Mouse (Mus musculus): ENCODE data around the gene Pprc1. TPM values are rescaled to one million over a fixed set of nuclear protein-coding genes. Genes with fewer than 3 reads are reported as not detected.

The Pprc1 gene
- total RNA-seq, 2 experiments from 2014 or later: 23.3 to 27.7 TPM

DNA sequence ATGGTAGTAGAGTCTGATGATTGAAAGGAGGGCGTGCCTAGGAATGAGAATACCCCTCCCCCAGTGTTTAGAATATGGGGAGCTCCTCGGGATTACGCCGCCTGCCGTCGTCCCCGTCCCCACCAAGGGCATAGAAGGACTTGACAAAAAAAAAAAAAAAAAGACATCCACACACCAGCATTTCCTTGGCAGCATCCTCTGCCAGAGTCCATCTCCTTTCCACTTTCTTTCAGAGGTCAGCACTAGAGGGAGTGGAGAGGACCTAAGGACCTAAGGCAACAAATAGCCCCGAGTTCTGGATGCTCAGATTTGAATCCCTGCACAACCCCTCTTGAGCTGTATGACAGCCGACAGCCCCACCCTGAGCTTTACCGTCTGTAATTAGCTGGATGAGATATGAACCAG lies 1.9 kb downstream of the Pprc1 start:
- intact Hi-C loops (cut with DNase I): no loop called here
- DNase-seq (ENCODE audit: low spot score in 2 of 2): no peak

DNA sequence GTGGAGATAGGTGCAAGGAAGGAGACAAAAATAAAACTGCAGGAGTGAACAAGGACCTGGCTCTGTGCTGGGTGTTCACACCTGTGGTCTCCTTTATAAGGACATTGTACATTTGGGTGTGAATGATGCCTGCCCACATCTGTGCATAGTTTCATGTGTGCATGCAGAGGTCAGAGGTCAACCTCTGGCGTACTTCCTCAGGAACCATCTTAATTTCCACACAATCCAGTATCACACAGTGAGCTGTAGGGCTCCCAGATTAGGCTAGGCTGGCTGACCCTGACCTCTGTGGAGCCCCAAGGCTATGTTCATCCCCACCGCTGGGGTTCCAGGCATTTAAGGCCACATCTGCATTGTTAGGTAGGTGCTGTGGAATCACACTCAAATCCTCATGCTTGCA lies 2.7 kb downstream of the Pprc1 start:
- no peak for DNase-seq (ENCODE audit: low spot score in 2 of 2)
- intact Hi-C loops (cut with DNase I): no loop called here

DNA sequence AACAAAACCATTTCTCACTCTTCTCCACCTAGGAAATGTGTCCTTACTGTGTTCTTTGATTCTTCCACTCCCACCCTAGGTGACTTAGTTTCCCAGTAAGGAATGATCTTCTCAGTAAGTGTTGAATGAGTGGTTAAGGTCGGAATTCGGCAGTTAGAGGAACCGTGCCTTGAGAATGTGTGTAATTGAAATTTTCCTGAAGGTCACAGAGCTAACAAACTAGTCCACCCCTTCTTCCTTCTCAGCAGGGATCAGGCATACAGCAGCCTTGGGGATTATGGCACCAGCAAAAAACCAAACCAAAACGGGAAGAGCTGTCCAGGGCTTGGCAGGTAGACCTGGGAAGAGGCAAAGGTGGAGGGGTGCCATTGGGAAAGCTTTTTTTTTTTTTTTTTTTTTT lies 4.4 kb downstream of the Pprc1 start:
- intact Hi-C loops (cut with DNase I): no loop called here
- DNase-seq (ENCODE audit: low spot score in 2 of 2): no peak

DNA sequence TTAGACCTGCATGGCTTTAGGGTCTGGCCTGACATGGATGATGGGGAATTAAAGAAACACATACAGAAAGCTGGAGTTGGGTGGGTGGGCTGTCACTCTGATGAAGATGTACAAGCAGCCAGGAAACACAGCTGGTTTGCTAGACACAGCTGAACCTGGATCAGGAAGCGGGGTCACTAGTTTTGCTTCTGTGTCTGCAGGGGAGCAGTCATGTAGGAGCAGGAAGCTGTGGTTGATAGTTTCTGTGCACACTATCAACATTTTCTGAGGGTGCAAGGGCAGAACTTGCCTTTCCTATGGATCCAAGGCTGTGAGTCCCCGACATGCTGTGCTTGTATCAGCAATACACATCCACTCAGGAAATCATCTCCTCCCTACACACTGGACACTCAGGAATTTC lies 5.8 kb downstream of the Pprc1 start:
- DNase-seq (ENCODE audit: low spot score in 2 of 2): no peak
- intact Hi-C loops (cut with DNase I): no loop called here

DNA sequence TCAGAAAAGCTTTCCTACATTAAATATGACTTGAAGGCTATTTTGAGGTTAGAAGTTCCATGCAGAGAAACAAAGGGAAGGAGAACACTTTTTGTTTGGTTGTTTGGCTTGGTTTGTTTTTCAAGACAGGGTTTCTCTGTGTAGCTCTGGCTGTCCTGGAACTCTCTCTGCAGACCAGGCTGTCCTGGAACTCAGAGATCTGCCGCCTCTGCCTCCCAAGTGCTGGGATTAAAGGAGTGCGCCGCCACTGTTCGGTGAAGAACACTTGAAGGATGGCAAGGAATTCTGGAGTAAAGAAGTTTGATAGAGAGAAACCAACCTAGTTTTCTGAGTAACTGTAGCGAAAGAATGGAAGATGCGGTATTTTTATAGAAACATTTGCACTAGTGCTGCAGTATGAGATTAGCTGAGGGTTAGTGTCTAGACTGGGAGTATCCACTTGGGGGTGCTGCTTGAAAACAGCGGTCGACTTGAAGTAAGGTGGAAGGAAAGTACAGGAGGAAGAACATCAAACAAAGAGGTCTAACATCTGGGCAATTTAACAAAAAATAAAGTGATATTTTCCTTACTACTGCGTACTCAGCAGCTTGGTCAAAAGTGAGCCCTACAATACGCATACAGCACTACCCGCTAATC lies 11.2 kb downstream of the Pprc1 start:
- intact Hi-C loops (cut with DNase I): no loop called here
- no peak for DNase-seq (ENCODE audit: low spot score in 2 of 2)

DNA sequence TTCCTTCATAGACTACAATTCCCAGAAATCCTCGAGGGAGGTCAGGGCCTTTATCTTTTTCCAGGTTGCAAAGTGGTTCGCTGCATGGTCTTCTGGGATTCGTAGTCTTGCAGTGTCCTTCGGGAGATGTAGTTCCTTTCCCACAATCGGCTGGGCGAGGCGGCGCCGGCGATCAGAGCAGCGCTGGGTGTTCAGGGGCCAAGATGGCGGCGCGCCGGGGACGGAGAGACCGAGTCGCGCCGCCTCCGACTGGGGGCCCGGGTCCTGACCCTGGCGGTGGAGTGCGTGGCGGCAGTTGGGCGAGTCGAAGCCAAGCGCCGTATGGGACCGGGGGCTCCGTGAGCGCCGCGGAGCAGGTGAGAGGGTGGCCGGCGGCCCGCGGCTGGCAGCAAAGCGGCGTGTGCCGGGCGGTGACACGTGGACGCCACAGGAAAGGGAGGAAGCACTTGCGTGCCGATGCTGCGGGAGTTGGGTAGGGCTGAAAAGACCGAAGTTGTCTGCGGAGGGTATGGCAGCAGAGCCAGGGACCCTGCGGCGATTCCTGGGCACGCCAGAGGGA lies 11.8 kb downstream of the Pprc1 start:
- peak; percentile 94 to 98 for DNase-seq (ENCODE audit: low spot score in 2 of 2)
- intact Hi-C loops (cut with DNase I): no loop called here

DNA sequence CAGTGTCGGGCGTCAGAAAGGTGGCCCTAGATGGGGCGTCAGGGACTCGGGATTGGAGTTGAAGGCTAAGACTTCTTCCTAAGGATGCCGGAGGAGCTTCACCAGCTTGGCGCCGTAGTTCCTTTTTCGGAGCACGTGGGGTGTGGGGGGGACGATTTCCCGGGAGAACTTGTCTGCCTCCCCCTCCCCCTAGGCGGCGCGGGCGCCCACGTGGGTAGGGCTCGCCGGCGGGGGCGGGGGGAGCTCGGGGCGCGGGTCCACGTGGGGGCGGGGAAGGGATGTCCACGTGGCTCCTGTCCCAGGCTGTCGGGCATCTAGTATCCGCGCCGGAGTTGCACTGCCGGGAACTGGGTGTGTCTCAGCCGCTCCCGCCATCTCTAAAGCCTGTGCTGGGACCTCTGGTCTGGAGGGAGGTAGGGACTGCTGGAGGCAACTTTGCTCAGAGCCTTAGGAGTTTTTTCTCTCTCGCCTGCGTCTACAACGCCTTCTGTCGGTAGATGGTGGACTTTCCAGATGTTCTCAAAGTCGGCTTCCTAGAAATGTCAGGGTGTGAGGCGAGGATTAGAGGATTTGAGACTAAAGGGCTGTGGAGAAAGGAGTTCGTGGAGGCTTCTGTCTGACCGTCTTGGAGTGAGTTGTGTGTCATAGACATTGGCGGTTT lies 12.4 kb downstream of the Pprc1 start:
- intact Hi-C loops (cut with DNase I): loop anchor here (1.0 kb wide), 1 partner anchor 18 kb away; the partner anchor contains the start of gene Nolc1
- peak; percentile 75 to 76 for DNase-seq (ENCODE audit: low spot score in 2 of 2)

DNA sequence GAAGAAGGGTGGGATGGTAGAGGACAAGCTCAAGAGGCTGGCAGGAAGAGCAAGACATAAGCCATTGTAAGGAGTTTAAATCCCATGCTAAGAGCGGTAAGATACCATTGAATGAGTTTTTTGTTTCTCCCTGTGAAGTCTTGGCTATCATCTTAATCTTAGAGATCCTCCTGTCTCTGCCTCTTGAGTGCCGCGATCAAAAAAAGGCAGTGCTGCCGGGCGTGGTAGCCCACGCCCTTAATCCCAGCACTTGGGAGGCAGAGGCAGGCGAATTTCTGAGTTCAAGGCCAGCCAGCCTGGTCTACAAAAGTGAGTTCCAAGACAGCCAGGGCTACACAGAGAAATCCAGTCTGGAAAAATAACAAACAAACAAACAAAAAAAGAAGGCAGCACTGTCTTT lies 13.8 kb downstream of the Pprc1 start:
- intact Hi-C loops (cut with DNase I): no loop called here
- DNase-seq (ENCODE audit: low spot score in 2 of 2): no peak

DNA sequence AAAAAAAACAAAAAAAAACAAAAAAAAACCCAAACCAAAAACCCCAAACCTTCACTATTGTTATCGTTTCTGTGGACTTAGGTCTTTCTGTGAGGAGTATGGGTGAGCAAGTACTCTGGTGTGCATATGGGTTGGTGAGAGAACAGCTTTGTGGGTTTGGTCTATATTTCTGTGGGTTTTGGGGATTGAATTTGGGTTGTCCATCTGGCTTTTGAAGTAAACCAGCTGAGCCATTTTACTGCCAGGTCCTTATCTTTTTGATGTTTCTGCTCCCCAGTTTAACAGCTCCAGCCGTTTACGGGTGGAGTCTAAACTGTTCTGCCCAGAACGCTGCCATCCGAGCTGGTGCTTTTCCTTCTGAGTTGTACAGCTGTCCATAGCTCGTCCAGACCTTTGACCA lies 16.2 kb downstream of the Pprc1 start:
- no peak for DNase-seq (ENCODE audit: low spot score in 2 of 2)
- intact Hi-C loops (cut with DNase I): no loop called here

DNA sequence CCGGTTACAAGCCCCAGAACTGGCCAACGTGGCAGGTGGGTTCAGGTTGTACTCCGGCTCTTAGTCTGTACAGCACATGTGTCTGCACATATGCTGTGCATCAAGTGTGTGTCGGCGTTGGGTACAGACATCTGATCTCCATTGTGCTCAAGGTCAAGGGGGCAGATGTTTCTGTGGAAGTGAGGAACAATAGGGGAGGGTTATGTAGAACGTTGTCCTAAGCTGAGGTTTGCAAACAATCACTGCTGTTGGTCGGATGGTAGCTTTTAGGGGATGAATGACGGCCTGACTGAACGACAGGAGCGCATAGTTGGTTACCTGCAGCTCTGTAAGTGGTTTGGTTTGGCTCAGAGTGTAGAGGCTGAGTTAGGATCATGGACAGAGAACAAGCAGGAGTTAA lies 23.4 kb downstream of the Pprc1 start:
- intact Hi-C loops (cut with DNase I): no loop called here
- DNase-seq (ENCODE audit: low spot score in 2 of 2): no peak

DNA sequence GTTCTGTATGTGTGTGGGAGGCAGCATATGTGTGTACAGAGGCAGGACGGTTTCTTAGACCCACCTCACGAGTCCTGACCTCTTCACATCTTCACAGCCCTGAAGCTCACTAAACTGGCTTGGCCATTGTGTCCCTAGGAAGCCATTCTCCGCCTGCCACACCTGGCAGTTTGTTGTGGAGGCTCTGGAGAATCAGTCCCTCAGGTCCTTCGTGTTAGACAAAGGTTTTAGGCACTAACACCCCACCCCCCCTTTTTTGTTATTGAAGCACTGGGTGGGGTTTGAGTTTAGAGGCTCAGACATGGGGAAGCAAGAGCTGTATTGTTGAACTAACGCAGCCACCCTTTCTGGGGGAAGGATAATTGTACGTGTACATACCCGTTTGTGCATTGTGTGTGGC lies 28.6 kb downstream of the Pprc1 start:
- no peak for DNase-seq (ENCODE audit: low spot score in 2 of 2)
- intact Hi-C loops (cut with DNase I): no loop called here

DNA sequence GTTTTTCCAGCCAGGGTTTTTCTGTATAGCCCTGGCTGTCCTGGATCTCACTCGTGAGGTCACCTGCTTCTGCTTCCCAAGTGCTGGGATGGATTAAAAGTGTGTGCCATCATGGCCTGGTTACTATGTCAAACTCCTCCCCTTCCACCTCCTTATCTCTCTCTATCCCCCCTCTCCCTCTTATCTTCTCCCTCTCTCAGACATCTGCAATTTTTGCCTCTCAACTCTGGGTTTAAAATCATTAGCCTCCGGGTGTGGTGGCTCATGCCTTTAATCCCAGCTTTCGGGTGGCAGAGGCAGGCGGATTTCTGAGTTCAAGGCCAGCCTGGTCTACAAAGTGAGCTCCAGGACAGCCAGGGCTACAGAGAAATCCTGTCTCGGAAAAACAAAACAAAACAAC lies 29.6 kb downstream of the Pprc1 start:
- intact Hi-C loops (cut with DNase I): no loop called here
- no peak for DNase-seq (ENCODE audit: low spot score in 2 of 2)

DNA sequence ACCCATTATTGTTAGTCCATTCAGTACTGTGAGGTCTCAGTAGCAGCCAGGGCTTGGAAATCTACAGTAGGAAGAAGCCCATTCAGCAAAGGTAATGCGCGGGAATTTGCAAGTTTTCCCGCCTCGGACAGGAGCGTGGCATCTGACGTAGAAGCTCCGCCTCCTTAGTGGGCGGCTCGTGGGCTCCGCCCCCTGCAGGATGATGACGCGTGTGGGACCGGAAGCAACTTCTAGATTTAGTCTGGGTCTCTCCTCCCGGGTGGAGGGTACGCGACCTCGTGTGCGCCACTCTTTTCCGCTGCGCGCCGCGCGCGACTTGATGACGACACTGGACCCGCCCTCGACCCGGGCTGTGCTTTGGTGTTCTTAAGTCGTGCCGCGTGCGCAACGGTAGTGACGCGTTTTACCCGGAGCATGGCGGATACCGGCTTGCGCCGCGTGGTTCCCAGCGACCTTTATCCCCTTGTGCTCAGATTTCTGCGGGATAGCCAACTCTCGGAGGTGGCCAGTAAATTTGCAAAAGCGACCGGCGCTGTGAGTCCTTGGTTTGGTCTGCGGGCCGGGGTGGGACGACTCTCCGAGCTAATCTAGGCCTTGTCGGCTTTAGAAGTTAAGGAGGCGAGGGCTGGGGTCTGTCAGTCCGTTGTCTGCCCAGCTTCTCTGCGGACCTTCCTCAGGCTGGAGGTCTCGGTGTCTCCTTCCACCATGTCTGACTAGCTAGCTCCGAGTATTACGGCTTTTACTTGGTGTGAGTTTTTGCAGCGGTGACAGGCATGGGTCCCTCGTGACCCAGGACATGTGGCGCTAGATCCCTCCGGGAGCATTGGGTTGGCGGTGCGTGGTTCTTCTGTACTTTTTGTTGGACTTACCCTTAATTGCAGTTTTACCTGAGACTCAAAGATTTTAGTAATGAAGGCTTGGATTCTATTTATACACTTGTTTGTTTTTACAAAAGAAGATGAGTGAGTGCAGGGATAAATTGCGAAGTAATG lies 31.2 kb downstream of the Pprc1 start, which contains the start of gene Nolc1:
TSS of gene Nolc1 (plus strand) at position 248 of the 992 bp plus-strand sequence.
- intact Hi-C loops (cut with DNase I): loop anchor here (1.0 kb wide), 1 partner anchor 19 kb away; no protein-coding TSS in a partner anchor
- peak; percentile 100 for DNase-seq (ENCODE audit: low spot score in 2 of 2)

DNA sequence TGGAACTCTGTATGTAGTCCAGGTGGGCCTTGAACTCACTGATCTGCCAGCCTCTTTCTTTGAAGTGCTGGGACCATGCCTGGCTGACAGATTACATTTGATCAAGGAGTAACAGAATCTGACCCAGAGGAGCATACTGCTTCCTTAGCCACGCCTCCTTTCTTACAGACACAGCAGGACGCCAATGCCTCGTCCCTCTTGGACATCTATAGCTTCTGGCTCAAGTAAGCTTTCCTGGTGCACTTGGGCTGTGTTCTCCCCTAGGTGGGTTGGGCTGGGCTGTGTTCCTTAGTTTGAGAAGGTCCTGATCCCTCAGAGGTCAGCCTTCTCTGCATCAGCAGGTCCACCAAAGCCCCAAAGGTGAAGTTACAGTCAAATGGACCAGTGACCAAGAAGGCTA lies 33.8 kb downstream of the Pprc1 start:
- DNase-seq (ENCODE audit: low spot score in 2 of 2): no peak

DNA sequence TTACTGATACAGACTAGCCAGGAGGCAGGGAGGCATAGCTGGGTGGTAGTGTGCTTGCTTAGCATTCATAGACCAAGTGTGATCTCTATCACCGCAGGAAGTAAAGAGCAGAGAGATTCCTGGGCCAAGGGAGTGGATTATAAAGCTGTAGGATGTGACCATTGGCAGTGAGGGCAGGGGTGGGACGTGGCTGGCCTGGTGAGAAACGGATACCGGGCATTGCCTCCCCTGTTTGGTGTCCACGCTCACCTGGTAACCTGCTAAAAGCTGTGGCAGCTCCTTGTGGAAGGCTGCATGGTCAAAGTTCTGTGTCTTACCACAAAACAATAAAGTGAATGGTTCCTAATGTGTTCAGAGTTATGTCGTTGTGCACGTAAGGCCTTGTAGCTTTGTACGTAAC lies 40.5 kb downstream of the Pprc1 start:
- DNase-seq (ENCODE audit: low spot score in 2 of 2): no peak
- intact Hi-C loops (cut with DNase I): loop anchor here (5.0 kb wide), 2 partner anchors 47 to 192 kb away; partner anchors contain the start of gene Elovl3

More for the DNA sequence above, 33.8 kb downstream of the Pprc1 start:
- intact Hi-C loops (cut with DNase I): no loop called here

DNA sequence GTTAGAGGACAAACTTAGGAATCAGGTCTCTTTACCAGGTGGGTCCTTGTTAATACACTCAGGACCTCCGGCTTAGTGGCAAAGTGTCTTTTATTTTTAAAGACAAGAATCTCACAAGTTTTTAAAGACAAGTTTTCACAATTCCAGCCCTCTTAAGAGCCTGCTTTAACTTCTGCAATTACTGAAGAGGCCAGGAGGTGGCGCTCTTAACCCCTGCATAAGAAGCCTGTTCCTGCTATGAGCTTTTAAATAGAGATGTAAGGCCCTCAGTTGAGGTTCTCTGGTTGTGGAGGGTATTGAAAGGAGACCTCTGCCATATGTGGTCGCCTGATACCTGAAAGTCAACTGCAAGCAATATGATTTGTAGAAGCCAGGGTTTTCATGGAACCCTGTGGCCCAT lies 41.7 kb downstream of the Pprc1 start:
- peak; percentile 62 to 67 for DNase-seq (ENCODE audit: low spot score in 2 of 2)
- intact Hi-C loops (cut with DNase I): loop anchor here (5.0 kb wide), 2 partner anchors 46 to 191 kb away; partner anchors contain the start of gene Elovl3

DNA sequence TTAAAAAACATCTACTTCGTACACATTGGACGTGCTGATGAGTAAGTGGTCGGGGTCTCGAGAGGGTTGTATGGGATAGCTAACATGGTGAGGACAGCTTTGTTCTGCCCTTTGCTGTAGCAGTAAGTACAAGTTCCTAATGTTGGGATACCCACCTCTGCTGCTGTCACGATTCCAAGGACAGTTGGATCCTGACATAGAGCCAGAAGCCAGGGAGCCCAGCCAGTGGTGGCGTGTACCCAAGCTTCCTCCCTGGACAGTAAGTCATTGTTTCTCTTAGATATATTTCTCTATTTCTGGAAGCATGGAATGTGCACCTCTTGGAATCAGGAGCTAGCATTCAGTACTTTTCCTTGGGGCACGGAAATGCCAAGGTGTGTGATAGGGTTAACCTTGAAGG lies 43.2 kb downstream of the Pprc1 start:
- intact Hi-C loops (cut with DNase I): loop anchor here (5.0 kb wide), 2 partner anchors 44 to 189 kb away; partner anchors contain the start of gene Elovl3
- DNase-seq (ENCODE audit: low spot score in 2 of 2): no peak

DNA sequence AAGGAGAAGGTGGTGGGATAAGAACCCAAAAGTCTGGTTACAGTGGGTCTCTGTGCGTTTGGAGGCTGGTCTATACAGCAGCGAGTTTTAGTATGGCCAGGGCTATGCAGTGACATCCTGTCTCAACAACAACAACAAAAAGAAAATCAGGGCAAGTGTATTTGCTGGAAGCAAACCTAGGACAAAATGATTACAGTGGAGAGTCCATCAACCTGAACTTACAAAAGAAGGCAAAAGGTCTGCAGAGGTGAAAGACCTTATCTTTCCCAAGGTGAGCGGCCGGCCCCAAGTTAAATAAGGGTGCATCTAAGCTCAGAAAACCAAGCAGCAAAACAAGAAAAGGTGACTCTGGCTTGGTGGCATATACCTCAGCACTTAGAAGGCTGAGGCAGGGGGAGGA lies 47.0 kb downstream of the Pprc1 start:
- intact Hi-C loops (cut with DNase I): no loop called here
- DNase-seq (ENCODE audit: low spot score in 2 of 2): no peak

DNA sequence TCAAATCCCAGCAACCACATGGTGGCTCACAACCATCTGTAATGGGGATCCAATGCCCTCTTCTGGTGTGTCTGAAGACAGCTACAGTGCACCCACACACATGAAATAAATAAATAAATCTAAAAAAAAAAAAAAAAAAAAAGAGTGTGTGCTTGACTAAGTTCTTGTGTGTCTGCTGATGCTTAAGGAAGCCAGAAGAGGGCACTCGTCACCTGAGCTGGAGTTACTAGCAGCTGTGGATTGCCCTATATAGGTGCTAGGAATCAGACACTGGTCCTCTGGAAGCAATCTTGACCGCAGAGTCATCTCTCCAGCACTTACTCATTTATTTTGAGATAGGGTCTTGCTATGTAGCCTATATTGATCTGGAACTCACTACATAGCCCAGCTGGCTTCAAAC lies 49.5 kb downstream of the Pprc1 start:
- no peak for DNase-seq (ENCODE audit: low spot score in 2 of 2)
- intact Hi-C loops (cut with DNase I): no loop called here

DNA sequence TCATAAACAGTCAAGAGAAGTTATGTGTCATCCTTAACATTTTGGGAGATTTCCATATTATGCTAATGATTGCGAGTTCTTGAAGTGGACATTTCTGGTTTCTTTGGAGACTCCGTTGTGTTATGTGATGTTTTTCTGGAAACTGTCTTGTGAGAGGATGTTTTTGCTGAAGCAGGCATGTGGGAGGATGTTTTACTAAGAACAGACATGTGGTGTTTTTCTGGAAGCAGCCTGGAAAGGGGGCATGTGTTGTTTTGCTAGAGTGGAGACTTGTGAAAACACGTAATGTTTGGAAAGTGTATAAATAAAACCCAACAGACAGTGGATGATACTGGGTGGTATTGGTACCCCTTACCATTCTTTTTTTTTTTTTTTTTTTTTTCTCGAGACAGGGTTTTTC lies 50.6 kb downstream of the Pprc1 start:
- DNase-seq (ENCODE audit: low spot score in 2 of 2): peak; percentile 25 to 80
- intact Hi-C loops (cut with DNase I): no loop called here

Measured in left cerebral cortex, postnatal 25 days (tissue).